Mouse (Mus musculus) Muller cell, postnatal 12 days (primary cell): ENCODE results near the gene Rab37.

Experiments used
- DNase-seq: peaks from one replicate; pipeline ENCODE4 v3.0.0-alpha.2; 2015; ENCODE audit errors: inconsistent ontology term

Rab37 gene

GRCm38 (mm10) chr11:115085064-115085463 is 6.2 kb upstream of the Rab37 start:
- no peak for DNase-seq

GRCm38 (mm10) chr11:115086213-115086612 is 5.0 kb upstream of the Rab37 start:
- no peak for DNase-seq

DNA sequence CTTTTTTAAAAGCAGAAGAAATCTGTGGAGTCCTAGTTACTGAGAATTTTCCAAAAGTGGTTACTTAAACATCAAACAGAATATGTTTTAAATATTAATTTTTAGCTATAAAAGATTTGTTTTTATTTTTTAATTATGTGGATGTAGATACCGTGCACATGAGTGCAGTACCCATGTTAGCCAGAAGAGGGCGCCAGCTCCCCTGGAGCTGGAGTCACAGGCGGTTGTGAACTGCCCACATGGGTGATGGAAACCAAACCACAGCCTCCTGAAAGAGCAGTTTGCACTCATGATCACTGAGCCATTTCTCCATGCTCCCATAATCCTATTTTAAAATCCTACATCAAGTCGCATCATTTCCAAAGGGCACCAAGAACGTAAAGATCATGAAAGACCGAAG is 1.4 kb upstream of the Rab37 start:
- DNase-seq: no peak

DNA sequence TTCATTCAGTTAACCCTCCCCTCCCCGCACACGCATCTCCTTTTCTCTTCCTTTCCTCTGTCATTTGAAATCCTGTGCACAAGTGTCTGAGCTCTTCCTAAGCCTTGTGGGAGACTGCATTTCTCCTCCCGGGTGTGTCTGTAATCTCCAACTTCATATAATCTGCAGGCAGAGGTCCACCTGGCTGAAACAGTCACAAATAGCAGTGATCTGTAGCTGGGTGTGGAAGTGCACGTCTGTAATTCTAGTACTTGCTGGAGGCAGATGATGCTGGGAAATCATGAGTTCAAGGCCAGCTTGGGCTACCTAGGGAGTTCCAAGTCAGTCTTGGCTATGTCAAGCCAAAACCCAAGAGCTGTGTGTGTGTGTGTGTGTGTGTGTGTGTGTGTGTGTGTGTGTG is 909 bp downstream of the Rab37 start:
- no peak for DNase-seq

DNA sequence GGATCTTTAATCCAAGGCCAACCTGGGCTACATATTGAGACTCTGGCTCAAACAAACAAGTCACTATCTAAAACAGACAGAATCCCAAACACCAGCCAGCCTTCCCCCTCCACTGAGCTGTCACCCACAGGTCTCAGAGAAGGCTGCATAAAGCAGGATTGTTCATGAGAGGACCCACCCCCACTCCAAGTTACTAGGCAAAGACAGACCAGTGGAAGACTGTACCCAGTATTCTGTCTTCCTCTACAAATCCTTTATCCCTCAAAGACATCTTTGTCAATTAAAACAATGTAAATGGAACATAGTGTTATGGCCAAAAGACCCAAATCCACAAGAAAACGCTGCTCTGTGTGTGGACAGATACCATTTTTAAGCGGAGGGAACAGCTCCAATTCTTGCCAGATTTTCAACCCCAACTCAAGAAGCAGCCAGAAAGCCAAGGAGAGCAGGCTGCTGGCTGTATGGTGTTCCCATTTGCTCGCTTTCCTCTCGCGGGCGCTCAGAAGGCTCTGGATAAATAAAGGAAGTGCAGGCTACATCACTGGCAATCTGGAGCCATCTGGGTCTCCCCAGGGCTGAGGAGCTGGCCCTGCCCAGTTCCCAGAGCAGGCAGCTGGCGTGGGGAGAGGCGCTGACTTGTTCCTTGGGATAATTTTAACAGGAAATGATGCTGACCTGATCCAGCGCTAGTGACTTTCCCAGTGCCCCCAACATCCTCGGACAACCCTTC is 7.1 kb downstream of the Rab37 start:
- no peak for DNase-seq

GRCm38 (mm10) chr11:115099241-115099840 is 8.1 kb downstream of the Rab37 start:
- no peak for DNase-seq

- DNase-seq: no peak
These were observed 8.9 kb downstream of the Rab37 start for GRCm38 (mm10) chr11:115100032-115100621.

DNA sequence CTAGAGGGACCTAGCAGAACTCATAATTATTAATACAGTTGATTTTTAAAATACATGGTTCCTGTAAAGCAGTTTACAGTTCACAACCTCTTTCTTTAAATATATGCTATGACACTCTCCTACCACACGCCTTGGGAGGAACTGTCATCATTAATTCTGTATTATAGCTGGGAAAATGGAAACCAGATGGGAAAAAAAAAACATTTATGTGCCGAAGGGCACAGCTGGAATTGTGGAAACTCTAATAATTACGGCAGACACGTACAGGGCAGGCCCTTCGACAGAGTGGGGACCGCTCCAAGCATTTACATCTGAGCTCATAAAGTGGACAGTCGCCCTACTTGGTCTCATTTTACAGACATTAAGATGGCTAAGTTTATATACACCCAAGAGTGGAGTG is 9.5 kb downstream of the Rab37 start:
- no peak for DNase-seq

- no peak for DNase-seq
These were observed 10.4 kb downstream of the Rab37 start for GRCm38 (mm10) chr11:115101615-115102051.

DNA sequence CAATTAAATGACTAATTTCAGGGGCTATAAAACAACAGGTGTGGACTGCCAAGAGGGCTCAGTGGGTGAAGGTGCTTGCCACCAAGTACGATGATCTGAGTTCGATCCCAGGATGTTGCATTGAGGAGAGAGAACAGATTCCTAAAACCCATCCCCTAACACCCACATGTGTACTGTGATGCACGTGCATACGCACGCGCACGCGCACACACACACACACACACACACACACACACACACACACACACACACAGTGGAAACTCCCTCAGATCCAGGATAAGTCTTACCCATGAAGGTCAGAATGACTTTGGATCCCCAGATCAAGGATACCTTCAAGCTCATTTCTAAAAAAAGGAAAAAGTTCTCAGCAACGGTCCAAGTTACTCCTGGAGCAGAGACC is 10.9 kb downstream of the Rab37 start:
- DNase-seq: no peak

DNA sequence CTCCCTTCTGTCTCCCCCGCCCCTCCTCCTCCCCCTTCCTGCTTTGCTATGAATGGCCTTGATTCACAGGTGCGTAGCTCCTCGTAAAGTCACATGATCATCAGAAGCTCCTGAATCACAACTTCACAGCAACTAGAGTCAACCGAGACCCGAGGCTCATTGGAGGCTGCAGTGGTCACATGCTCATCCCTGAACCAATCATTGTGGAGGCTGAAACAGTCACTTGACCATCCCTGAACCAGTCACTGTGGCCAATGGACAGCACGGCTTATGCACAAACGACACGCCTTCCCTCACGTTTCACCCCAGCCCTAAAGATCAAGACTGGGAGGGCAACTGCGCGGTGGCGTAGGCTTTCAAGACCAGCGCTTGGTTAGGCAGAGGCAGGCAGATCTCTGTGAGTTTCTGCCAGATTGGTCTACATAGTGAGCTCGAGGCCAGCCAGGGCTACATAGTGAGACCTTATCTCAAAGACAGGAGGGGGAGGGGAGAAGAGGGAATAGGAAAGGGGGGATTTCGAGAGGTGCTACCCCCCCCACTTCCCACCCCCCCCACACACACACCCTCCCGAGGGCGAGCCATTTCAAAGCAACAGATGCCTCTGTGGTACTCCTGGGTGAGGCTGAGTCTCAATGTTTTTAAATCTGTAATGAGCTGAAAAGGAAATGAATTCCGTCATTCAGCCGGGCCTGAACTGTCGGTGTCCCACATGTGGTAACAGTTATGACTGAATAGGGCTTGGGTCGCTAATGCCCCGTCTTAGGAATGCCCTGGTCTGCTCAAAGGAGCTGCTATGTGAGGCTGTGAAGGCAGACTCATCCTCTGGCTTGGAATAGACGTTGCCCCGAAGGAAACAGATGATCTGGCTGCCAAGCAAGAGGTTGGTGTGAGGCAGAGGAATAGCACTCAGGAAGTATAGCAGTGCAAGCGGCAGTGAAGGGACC is 12.5 kb downstream of the Rab37 start:
- DNase-seq: no peak

GRCm38 (mm10) chr11:115104769-115105563 is 13.7 kb downstream of the Rab37 start:
- no peak for DNase-seq

GRCm38 (mm10) chr11:115106638-115107037 is 15.4 kb downstream of the Rab37 start:
- no peak for DNase-seq

- DNase-seq: peak; percentile 3
These were observed 16.2 kb downstream of the Rab37 start for GRCm38 (mm10) chr11:115107403-115107916.

GRCm38 (mm10) chr11:115108176-115108575 is 16.9 kb downstream of the Rab37 start:
- DNase-seq: no peak

DNA sequence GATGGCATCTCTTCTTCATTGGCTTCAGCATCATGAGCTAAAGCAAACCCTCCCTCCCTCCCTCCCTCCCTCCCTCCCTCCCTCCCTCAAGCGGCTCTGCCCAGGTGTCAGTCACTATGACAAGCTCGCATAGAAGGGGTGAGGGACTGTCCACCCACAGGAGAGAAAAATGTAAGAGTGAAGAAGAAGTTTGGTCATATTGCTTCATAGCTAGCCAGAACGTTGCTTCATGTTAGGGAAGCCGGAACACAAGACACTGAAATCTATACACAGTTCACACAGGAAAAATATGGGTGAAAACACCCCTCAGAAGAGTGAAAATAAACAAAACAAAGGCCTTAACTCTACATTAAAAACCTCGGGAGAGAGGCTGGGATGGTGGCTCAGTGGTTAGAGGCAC is 19.0 kb downstream of the Rab37 start:
- DNase-seq: no peak

DNA sequence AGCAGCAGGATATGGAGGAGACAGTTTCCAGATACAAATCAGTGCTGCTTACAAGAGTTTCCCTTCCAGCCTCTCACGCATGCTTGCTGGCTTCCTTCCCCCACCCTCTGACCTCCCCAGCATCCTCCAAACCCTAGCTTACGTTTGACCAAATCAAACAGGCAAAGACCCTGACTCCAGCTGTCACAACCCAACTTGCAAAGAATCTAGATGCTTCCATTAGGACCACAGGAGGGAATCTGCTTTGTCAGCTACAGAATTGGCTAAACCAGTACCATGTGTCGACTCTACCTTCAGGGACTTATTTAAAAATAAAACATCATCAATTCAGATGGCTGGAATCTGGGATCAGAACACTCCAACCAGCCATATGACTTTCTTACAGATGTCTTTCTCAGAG is 21.0 kb downstream of the Rab37 start:
- DNase-seq: no peak

DNA sequence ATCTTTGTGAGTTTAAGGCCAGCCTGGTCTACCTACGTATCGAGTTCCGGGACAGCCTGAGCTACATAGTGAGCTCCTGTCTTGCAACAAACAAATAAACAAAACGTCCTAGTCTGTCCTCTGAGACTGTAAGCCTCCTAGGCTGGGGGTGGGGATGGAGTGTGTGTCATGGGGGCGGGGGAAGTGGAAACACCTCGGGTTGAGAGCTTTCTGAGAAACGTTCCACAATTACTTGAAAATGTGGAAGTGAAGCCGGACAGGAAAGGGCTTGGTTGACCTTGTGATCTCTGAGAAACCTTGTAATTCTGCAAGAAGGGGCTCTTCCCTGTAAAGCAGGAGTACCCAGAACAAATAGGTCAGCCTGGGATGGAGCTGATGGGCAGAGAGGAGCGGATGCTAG is 28.2 kb downstream of the Rab37 start:
- no peak for DNase-seq

DNA sequence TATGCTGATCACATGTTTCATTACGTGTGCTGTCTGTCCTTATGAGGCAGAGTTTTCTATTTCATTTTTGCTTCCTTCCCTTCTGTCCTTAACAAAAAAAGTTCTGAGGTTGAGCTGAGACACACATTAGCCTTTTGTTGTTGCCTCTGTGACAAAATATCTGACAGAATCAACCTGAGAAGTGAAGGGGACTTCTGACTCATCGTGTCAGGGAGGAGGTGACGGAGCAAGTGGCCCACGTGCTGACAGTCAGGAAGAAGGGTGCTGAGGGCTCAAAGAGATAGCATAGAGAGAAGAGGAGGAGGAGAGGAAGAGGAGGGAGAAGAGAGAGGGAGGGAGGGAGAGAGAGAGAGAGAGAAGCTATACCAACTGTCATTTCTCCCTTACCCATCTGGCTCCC is 37.3 kb downstream of the Rab37 start:
- DNase-seq: no peak

- no peak for DNase-seq
These were observed 38.4 kb downstream of the Rab37 start for GRCm38 (mm10) chr11:115129508-115130126.
